Mouse (Mus musculus) embryonic fibroblast, embryonic 13.5 days (primary cell): ENCODE measurements around the gene Fam178b. TPM values are rescaled to one million over a fixed set of nuclear protein-coding genes. Genes with fewer than 3 reads are reported as not detected.

ENCODE experiments used
- H3K27ac ChIP-seq: 2 replicates; pipeline ENCODE4 v1.5.1; 2012; ENCODE audit warnings: low read length, control low read depth, inconsistent platforms; ENCODE audit not compliant: insufficient read depth
- H3K4me1 ChIP-seq: 2 replicates; pipeline ENCODE4 v1.6.1; 2011; ENCODE audit warnings: low read length; ENCODE audit not compliant: control insufficient read depth, insufficient read depth
- H3K4me3 ChIP-seq: 2 replicates; pipeline ENCODE4 v1.5.1; 2011; ENCODE audit warnings: mild to moderate bottlenecking, control low read depth, low read length; ENCODE audit not compliant: insufficient read depth
- CTCF ChIP-seq: IDR thresholded peaks from 2 replicates; pipeline ENCODE4 v1.5.1; 2011; ENCODE audit warnings: mild to moderate bottlenecking, control low read depth, low read length, moderate library complexity, borderline replicate concordance; ENCODE audit not compliant: insufficient read depth
- POLR2A ChIP-seq: IDR thresholded peaks from 2 replicates; pipeline ENCODE4 v1.6.1; 2011; ENCODE audit warnings: low read depth, mild to moderate bottlenecking, control low read depth, low read length, moderate library complexity
- polyA plus RNA-seq: library from polyadenylated mRNA; stranded (reverse); fragments of >200 nt; gene quantifications from 2 replicates; pipeline ENCODE4 v1.2.4, GENCODE M21; 2011; ENCODE audit warnings: low read depth; ENCODE audit not compliant: missing spikeins, insufficient read length

The Fam178b gene
- polyA plus RNA-seq, 1 experiment: not detected

GRCm38 (mm10) chr1:36611449-36612123 lies 71.4 kb downstream of the Fam178b start:
- TF ChIP-seq CTCF (no peak), POLR2A (no peak)
- H3K4me1 ChIP-seq: no peaks in the 10 kb centered on the region
- H3K27ac ChIP-seq: no peak overlapping the region

GRCm38 (mm10) chr1:36608211-36608610 lies 74.8 kb downstream of the Fam178b start:
- H3K4me3 ChIP-seq: no peak overlapping the region
- no peaks in the 10 kb centered on the region for H3K4me1 ChIP-seq
- TF ChIP-seq POLR2A (no peak), CTCF (no peak)
- H3K27ac ChIP-seq: no peak overlapping the region

More at GRCm38 (mm10) chr1:36611449-36612123, 71.4 kb downstream of the Fam178b start:
- no peak overlapping the region for H3K4me3 ChIP-seq

GRCm38 (mm10) chr1:36606951-36607350 lies 76.0 kb downstream of the Fam178b start:
- H3K4me3 ChIP-seq: no peak overlapping the region
- no peak for TF ChIP-seq CTCF
- TF ChIP-seq POLR2A: no peak
- no peak overlapping the region for H3K27ac ChIP-seq
- no peaks in the 10 kb centered on the region for H3K4me1 ChIP-seq

- Histone ChIP-seq H3K27ac (no peak overlapping the region), H3K4me3 (no peak overlapping the region), H3K4me1 (no peaks in the 10 kb centered on the region)
- TF ChIP-seq POLR2A (no peak), CTCF (no peak)
These were observed 78.5 kb downstream of the Fam178b start for GRCm38 (mm10) chr1:36604254-36605156.

- Histone ChIP-seq H3K4me3 (no peak overlapping the region), H3K27ac (no peak overlapping the region), H3K4me1 (no peaks in the 10 kb centered on the region)
- TF ChIP-seq CTCF: no peak
These were observed 79.6 kb downstream of the Fam178b start for GRCm38 (mm10) chr1:36603361-36603760.

DNA sequence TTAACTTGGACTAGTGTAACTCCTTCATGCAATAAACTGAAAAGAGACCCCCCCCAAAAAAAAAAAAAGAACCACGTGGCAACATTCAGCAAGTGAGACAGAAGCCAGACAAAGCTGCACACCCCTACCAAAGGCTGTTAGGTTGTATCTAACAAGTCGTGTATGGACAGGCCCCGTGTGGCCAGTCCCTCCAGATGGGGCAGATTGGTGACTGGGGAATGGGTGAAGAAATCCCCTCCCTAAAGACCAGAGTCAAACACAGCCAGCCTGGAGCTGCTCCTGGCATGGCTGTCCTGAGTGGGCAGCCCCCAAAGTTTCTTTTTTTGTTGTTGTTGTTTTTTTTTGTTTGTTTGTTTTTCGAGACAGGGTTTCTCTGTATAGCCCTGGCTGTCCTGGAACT lies 80.7 kb downstream of the Fam178b start:
- Histone ChIP-seq H3K4me3 (no peak overlapping the region), H3K27ac (no peak overlapping the region)
- TF ChIP-seq CTCF: no peak
- TF ChIP-seq POLR2A: no peak

GRCm38 (mm10) chr1:36598411-36598810 lies 84.6 kb downstream of the Fam178b start:
- Histone ChIP-seq H3K4me1 (no peaks in the 10 kb centered on the region), H3K4me3 (no peak overlapping the region), H3K27ac (no peak overlapping the region)
- TF ChIP-seq CTCF (no peak), POLR2A (no peak)

More for the DNA sequence above, 80.7 kb downstream of the Fam178b start:
- no peaks in the 10 kb centered on the region for H3K4me1 ChIP-seq

DNA sequence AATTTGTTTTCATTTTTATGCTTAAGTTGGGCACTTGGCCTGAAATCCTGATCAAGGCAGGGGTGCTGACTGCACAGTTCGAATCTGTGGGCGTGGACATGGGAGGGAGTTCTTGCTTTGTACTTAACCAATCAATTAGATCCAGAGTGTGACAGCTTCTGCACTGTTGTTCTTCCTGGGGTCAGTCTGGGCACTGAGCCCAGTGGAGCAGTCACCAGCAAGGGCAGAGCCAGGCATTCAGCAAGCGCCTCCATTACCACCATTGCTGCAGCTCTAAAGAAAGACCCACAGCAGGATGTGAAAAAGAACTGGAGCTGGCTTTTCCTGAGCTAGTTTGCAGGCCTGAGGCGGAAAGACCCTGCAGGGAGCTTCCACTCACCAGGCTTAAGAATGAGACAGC lies 86.9 kb downstream of the Fam178b start:
- Histone ChIP-seq H3K27ac (no peak overlapping the region), H3K4me3 (no peak overlapping the region), H3K4me1 (no peaks in the 10 kb centered on the region)
- TF ChIP-seq CTCF: no peak
- no peak for TF ChIP-seq POLR2A

DNA sequence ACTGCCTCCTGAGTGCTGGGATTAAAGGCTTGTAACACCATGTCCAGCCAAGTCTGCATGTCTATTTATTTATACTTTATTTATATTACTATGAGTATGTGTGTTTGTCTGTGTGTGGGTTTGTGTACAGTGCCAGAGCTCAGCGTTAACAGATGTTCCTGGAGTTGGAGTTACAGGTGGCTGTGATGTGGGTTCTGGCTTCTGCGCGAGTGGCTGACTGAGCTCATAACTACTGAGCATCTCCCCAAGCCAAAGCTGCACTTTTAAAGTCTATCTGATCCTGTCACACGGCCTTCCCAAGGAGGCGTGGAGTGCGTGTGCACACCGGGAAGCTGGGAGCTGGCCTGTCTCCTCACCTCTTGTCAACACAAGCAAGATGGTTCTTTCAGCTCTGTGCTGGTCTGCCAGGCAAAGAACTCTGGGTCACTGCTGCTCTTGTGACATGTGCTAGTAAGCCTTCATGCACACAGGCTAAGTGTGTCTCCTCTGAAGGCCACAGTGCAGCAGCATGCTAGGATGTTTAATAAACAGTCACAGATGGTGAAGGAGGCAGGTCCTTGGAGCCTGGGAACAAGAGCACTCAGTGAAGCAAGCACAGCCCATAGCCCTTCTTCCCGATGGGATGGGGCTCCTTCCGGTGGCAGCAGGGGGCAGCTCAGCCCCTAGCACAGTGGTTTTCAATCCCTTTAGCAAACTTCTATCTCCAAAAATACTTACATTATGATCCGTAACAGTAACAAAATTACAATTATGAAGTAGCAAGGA lies 87.6 kb downstream of the Fam178b start:
- Histone ChIP-seq H3K27ac (no peak overlapping the region), H3K4me1 (no peaks in the 10 kb centered on the region), H3K4me3 (no peak overlapping the region)
- TF ChIP-seq CTCF (no peak), POLR2A (no peak)
